Mouse (Mus musculus) kidney, postnatal 36 days (tissue): ENCODE data around the gene Srebf2.

Experiments used
- DNase-seq, 2 experiments: peaks; one replicate each; pipeline ENCODE4 v3.0.0; 2021 to 2022; ENCODE audit warnings: mixed read lengths in 2 of 2

Gene Srebf2

GRCm38 (mm10) chr15:82158243-82159035 lies 11.5 kb downstream of the Srebf2 start:
- no peak for DNase-seq

GRCm38 (mm10) chr15:82159471-82159870 lies 12.5 kb downstream of the Srebf2 start:
- no peak for DNase-seq

GRCm38 (mm10) chr15:82160731-82161640 lies 14.0 kb downstream of the Srebf2 start:
- no peak for DNase-seq

GRCm38 (mm10) chr15:82161965-82162600 lies 15.1 kb downstream of the Srebf2 start:
- no peak for DNase-seq

DNA sequence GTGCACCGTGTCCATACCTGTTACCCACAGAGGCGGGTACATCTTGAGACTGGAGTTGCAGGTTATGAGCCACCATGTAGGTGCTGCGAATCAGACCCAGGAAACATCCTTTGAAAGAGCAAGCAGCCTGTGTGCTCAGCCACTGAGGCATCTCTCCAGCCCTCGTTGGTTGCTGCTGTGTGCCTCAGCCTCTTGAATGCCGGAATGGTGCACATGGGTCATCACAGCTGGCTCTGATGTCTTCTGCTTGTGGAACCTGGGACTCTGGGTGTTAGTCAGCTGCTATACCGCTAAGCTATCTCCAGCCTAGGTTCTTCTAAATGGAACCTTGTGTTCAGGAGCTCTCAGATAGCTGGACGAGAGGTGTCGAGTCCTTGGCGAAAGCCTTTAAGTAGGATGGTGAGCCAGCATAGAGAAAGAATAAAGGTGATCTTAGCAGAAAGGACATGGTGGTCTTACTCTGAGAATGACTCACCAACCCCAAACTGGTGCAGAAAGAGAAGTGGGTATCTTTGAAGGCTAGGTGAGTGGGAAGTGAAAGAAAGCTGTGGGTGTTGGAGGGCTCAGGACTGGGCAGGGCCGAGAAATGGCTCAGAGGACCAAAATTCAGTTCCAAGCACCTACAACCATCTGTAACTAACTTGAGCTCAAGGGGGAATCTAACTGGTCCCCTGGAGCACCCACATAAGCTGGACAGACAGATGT lies 16.5 kb downstream of the Srebf2 start:
- DNase-seq = no peak

GRCm38 (mm10) chr15:82164061-82164399 lies 17.0 kb downstream of the Srebf2 start:
- no peak for DNase-seq

- no peak for DNase-seq
These were observed 17.5 kb downstream of the Srebf2 start for GRCm38 (mm10) chr15:82164496-82164895.

- peak; percentile 78 to 90 for DNase-seq
These were observed 18.6 kb downstream of the Srebf2 start for GRCm38 (mm10) chr15:82165332-82166239.

DNA sequence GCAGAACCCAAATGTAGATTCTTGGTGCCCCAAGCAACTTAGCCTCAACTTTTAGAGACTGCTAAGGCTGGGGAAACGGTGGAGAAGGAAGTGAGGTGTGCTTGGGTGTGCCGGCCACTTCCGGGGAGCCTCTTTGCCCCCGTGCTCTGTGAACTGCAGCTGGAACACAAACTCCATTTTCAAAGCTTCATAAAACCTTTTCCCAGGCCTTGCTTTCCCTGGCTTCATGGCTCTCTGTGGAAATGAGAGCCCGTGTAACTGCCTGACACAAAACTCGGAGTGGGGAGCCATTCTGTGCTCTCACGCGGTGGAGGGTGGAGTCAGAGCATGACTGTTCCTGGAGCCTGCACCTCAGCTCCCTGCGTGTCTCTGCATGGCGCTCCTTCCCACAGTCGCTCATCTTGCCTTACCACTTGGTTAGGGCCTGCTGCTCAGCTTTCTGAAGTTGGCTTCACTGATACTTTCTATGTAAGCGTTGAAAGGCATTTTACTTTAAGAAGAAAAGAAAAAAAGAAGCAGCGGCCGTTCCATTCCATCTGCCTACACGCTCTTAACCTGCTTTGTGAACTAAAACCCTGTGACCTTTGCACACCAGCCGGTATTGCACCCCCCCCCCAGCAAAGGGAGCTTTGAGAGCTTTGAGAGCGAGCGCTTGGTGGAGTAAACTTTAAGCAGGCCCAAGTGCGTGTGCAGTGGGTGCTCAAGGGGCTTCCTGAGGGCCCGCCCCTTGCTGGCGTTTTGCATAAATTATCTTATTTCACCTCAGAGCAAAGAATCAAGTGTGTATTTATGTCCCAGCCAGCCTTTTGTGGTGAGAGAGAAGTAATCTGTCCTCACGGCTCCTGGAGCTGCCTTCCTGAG lies 19.5 kb downstream of the Srebf2 start:
- DNase-seq = peak; percentile 49 to 67

DNA sequence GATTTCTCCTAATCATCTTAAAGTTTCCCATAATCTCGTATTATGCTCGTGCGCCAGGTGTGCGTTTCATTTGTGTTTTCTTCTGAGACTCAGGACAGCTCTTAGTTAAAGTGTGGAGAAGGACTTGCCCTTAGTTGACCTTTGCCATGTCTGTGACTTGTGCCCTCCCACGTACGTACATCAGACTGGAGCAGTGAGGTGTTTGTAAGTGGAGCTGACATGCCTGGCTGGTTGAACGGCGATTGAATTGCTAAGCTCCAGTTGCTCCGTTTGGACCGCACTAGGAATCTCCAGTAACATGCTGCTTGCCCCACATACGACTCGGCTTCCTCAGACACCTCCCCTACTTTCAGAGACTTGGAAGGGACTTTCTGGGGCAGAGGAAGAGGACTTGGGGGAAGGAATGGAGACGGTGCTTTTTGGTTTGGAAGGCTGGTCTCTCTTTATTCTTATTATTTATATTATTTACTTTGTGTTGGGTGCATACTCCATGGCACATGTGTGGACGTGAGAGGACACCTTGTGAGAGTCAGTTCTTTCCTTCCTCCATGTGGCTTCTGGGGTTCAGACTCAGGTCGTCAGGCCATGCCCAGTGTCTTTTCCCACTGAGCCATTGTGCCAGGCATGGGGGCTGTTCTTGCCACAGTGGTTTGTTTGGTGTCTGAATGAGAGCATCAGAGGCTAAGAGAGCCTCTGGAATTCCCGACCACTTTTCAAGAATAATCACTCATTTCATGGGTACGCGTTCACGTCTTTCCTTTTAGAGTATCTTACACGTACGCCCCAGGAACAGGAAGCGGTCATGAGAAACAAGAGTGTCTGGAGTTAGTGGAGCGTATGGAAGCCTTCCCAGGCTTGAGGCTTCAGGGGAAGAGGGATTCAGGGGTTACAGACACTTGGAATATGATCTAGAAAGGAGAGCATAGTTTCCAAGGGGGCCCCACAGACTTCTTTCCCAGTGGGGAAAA lies 20.5 kb downstream of the Srebf2 start:
- peak; percentile 63 to 74 for DNase-seq

DNA sequence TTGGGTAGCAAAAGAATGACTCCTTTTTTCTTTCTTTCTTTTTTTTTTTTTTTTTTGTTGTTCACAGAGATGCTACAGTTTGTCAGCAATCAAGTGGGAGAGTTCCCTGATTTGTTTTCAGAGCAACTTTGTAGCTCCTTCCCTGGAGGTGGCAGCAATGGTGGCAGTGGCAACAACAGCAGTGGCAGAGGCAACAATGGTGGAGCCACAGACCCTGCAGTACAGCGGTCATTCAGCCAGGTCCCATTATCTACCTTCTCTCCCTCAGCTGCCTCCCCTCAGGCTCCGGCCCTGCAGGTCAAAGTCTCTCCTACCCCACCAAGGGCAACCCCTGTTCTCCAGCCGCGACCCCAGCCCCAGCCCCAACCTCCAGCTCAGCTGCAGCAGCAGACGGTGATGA lies 22.7 kb downstream of the Srebf2 start:
- DNase-seq = no peak

DNA sequence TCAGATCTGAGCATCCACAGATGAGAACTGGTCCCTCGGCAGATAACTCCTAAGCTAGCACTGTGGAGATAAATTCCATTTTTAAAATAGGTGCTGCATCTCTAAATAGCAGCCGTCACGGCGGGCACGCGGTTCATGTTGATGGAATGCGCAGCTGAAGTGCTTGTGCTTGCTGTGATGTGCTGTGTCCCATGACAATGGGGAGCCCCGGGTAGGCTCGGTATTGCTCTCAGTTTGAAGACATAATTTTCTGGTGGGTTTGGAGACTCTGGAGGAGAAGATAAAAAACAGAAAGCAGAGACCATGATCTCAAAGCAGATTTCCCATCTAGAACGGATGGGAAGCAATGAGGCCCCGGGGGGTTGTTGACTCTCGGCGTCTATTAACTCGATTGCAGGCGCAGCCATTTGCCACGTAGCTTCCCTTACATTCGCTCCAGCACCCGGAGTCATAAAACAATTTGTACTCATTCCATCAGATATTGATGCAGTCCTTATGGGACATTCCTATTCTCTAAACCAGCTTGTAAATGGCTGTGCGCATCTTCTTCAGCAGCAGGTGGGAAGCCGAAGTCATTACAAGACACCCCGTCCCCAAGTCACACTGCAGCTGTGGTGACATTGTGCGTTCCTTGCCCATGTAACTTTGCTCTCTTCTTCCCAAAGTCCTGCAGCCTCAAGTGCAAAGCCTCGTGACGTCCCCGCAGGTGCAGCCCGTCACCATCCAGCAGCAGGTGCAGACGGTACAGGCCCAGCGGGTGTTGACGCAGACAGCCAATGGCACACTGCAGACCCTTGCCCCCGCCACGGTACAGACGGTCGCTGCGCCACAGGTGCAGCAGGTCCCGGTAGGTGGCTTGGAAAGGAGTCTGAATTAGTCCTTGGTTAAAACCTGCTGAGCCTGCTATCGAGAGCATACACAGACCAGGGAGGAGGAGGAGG lies 23.7 kb downstream of the Srebf2 start:
- DNase-seq = no peak

- no peak for DNase-seq
These were observed 25.7 kb downstream of the Srebf2 start for GRCm38 (mm10) chr15:82172648-82173047.

DNA sequence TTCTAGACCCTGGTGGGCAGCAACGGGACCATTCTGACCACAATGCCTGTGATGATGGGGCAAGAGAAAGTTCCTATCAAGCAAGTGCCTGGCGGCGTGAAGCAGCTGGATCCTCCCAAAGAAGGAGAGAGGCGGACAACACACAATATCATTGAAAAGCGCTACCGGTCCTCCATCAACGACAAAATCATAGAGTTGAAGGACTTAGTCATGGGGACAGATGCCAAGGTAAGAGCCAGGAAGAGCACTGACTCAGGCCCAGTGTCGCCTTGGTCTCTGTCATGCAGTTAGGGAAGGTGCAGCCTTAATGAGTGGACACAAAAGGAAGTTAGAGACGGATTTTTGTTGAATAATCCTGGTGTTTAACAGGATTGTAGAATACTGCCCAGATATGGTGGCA lies 28.1 kb downstream of the Srebf2 start:
- DNase-seq = no peak

GRCm38 (mm10) chr15:82177743-82178290 lies 30.8 kb downstream of the Srebf2 start:
- no peak for DNase-seq

DNA sequence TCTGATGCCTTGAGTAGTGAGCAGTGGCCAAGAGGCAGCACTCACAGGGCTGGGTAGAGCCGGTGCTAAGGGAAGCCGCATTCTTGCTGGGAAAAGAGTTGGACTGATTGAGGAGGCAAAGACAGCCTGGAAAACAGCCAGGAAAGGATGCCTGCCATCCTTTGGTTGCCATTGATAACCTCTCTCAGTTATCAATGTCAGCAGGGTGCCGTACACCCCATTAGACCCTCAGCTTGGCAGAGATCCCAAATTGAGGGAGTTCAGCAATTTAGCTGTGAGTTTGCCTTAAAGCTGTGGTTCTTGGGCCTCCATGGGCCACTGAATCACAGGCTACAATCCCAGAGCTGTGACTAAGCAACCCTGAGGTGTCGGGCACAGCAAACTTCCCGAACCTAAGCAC lies 34.1 kb downstream of the Srebf2 start:
- DNase-seq = no peak

GRCm38 (mm10) chr15:82182311-82182710 lies 35.3 kb downstream of the Srebf2 start:
- no peak for DNase-seq

DNA sequence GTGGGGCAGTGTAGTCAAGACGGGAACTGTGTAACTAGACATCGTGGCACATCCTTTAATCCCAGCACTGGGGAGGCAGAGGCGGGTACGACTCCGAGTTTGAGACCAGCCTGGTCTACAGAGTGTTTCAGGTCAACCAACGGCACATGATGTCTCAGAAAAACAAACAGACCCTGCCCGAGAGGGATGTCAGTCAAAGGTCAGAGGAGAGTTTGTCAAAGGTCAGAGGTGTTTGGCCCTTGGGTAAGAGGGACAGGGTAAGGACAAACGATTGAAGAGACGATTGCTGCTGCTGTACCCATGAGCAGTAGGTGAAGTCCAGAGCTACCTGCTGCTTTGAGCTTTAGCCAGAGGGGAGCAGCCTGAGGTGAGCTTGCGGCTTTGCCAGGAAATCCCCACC lies 36.6 kb downstream of the Srebf2 start:
- no peak for DNase-seq
